In genomic region chr17:8636691-8637090, GRCm38 (mm10) we compare ENCODE assay signal across 22 mouse cellular contexts.
"Had no signal": no experiment of that assay in that cellular context is flagged by ENCODE, and none has a peak within 500 bp of the region (broad histone marks: within the 10 kb centered on the region; RNA-seq: fewer than 3 reads in every experiment).

No protein-coding gene starts in this region.

- DNase-seq: kidney, adult 11 months; kidney, adult 8-10 months; kidney, postnatal 14 days; left cerebral cortex, postnatal 4 days; liver, postnatal 0 days; right cerebral cortex, adult 18-20 months; right cerebral cortex, postnatal 14 days; right cerebral cortex, postnatal 4 days; thymus, adult 18-20 months; thymus, postnatal 36 days had no signal

- H3K27ac ChIP-seq: kidney, embryonic 15.5 days; limb, embryonic 12.5 days; limb, embryonic 15.5 days; liver, embryonic 14.5 days; macrophage; neural tube, embryonic 13.5 days had no signal

- H3K9me3 ChIP-seq: kidney, embryonic 15.5 days; limb, embryonic 12.5 days; limb, embryonic 15.5 days; neural tube, embryonic 13.5 days had no signal

- H3K4me1 ChIP-seq: limb, embryonic 12.5 days had no signal

- H3K27me3 ChIP-seq: neural tube, embryonic 13.5 days had no signal

- H3K4me2 ChIP-seq: kidney, embryonic 15.5 days; limb, embryonic 12.5 days; limb, embryonic 15.5 days; liver, embryonic 11.5 days; lung, embryonic 14.5 days; neural tube, embryonic 13.5 days had no signal

- H3K9ac ChIP-seq: kidney, embryonic 15.5 days; limb, embryonic 12.5 days; limb, embryonic 15.5 days; liver, embryonic 14.5 days; liver, postnatal 0 days; lung, embryonic 14.5 days; neural tube, embryonic 13.5 days had no signal

- ATAC-seq: inflammation-experienced regulatory T-cells, adult 6 months; liver, postnatal 0 days; lung, postnatal 0 days; midbrain, embryonic 16.5 days had no signal

- H3K4me3 ChIP-seq: kidney, embryonic 15.5 days; limb, embryonic 12.5 days; limb, embryonic 15.5 days; myocyte; neural tube, embryonic 13.5 days had no signal

- H3K36me3 ChIP-seq: kidney, embryonic 15.5 days; limb, embryonic 12.5 days; limb, embryonic 15.5 days; neural tube, embryonic 13.5 days had no signal
